Mouse (Mus musculus): Measurements from ENCODE around the gene Pik3c2b. TPM values are rescaled to one million over a fixed set of nuclear protein-coding genes. Genes with fewer than 3 reads are reported as not detected.

Pik3c2b gene
- polyA plus RNA-seq, 1 experiment, result 11.9 TPM

- 92% methylated on average over 6 of the region's 6 CpGs for WGBS
- no peak for TF ChIP-seq POLR2A (IDR thresholded peaks at IDR 0.05; ENCODE audit: borderline replicate concordance, extremely low read depth, low read depth, low read length)
- no peak for TF ChIP-seq CTCF (IDR thresholded peaks at IDR 0.05; ENCODE audit: insufficient read depth, low read length)
- DNase-seq, result no peak
Observed at GRCm38 (mm10) chr1:133103871-133104270, 58.4 kb downstream of the Pik3c2b start.

GRCm38 (mm10) chr1:133116108-133116507 lies 70.6 kb downstream of the Pik3c2b start:
- Histone ChIP-seq H3K4me3 (replicated peaks; ENCODE audit: extremely low read depth, low read depth, low read length) (no peak overlapping the region), H3K4me1 (ENCODE audit: control insufficient read depth, insufficient read depth, low read length) (no peaks in the 10 kb centered on the region)
- no peak for TF ChIP-seq CTCF (IDR thresholded peaks at IDR 0.05; ENCODE audit: insufficient read depth, low read length)
- no peak for TF ChIP-seq POLR2A (IDR thresholded peaks at IDR 0.05; ENCODE audit: borderline replicate concordance, extremely low read depth, low read depth, low read length)
- WGBS, result 92% methylated on average over 4 of the region's 4 CpGs
- DNase-seq, result no peak

More at GRCm38 (mm10) chr1:133103871-133104270, 58.4 kb downstream of the Pik3c2b start:
- Histone ChIP-seq H3K4me3 (replicated peaks; ENCODE audit: extremely low read depth, low read depth, low read length) (no peak overlapping the region), H3K4me1 (ENCODE audit: control insufficient read depth, insufficient read depth, low read length) (no peaks in the 10 kb centered on the region)

- WGBS, result 78% methylated on average over 5 of the region's 5 CpGs
Observed at GRCm38 (mm10) chr1:133118127-133118526, 72.7 kb downstream of the Pik3c2b start.

GRCm38 (mm10) chr1:133118844-133119243 lies 73.4 kb downstream of the Pik3c2b start:
- DNase-seq, result no peak
- Histone ChIP-seq H3K4me1 (ENCODE audit: control insufficient read depth, insufficient read depth, low read length) (no peaks in the 10 kb centered on the region), H3K4me3 (replicated peaks; ENCODE audit: extremely low read depth, low read depth, low read length) (no peak overlapping the region)
- TF ChIP-seq CTCF (IDR thresholded peaks at IDR 0.05; ENCODE audit: insufficient read depth, low read length) (no peak), POLR2A (IDR thresholded peaks at IDR 0.05; ENCODE audit: borderline replicate concordance, extremely low read depth, low read depth, low read length) (no peak)
- WGBS, result 65% methylated on average over 3 of the region's 3 CpGs

More at GRCm38 (mm10) chr1:133118127-133118526, 72.7 kb downstream of the Pik3c2b start:
- no peak for TF ChIP-seq POLR2A (IDR thresholded peaks at IDR 0.05; ENCODE audit: borderline replicate concordance, extremely low read depth, low read depth, low read length)
- no peak for TF ChIP-seq CTCF (IDR thresholded peaks at IDR 0.05; ENCODE audit: insufficient read depth, low read length)
- no peak overlapping the region for H3K4me3 ChIP-seq (replicated peaks; ENCODE audit: extremely low read depth, low read depth, low read length)
- H3K4me1 ChIP-seq (ENCODE audit: control insufficient read depth, insufficient read depth, low read length), result no peaks in the 10 kb centered on the region
- no peak for DNase-seq

GRCm38 (mm10) chr1:133119931-133120712 lies 74.7 kb downstream of the Pik3c2b start:
- Histone ChIP-seq H3K4me1 (ENCODE audit: control insufficient read depth, insufficient read depth, low read length) (no peaks in the 10 kb centered on the region), H3K4me3 (replicated peaks; ENCODE audit: extremely low read depth, low read depth, low read length) (no peak overlapping the region)
- 36% methylated on average over 7 of the region's 7 CpGs for WGBS
- no peak for TF ChIP-seq POLR2A (IDR thresholded peaks at IDR 0.05; ENCODE audit: borderline replicate concordance, extremely low read depth, low read depth, low read length)
- no peak for TF ChIP-seq CTCF (IDR thresholded peaks at IDR 0.05; ENCODE audit: insufficient read depth, low read length)
- no peak for DNase-seq

GRCm38 (mm10) chr1:133121246-133121645 lies 75.8 kb downstream of the Pik3c2b start:
- H3K4me1 ChIP-seq (ENCODE audit: control insufficient read depth, insufficient read depth, low read length), result no peaks in the 10 kb centered on the region
- DNase-seq, result no peak
- 54% methylated on average over 6 of the region's 6 CpGs for WGBS
- H3K4me3 ChIP-seq (replicated peaks; ENCODE audit: extremely low read depth, low read depth, low read length), result no peak overlapping the region
- no peak for TF ChIP-seq POLR2A (IDR thresholded peaks at IDR 0.05; ENCODE audit: borderline replicate concordance, extremely low read depth, low read depth, low read length)
- TF ChIP-seq CTCF (IDR thresholded peaks at IDR 0.05; ENCODE audit: insufficient read depth, low read length), result no peak

- WGBS, result 82% methylated on average over 6 of the region's 6 CpGs
- Histone ChIP-seq H3K4me3 (replicated peaks; ENCODE audit: extremely low read depth, low read depth, low read length) (no peak overlapping the region), H3K4me1 (ENCODE audit: control insufficient read depth, insufficient read depth, low read length) (no peaks in the 10 kb centered on the region)
- TF ChIP-seq POLR2A (IDR thresholded peaks at IDR 0.05; ENCODE audit: borderline replicate concordance, extremely low read depth, low read depth, low read length), result no peak
- TF ChIP-seq CTCF (IDR thresholded peaks at IDR 0.05; ENCODE audit: insufficient read depth, low read length), result no peak
- DNase-seq, result no peak
Observed at GRCm38 (mm10) chr1:133124137-133124536, 78.7 kb downstream of the Pik3c2b start.

- TF ChIP-seq POLR2A (IDR thresholded peaks at IDR 0.05; ENCODE audit: borderline replicate concordance, extremely low read depth, low read depth, low read length) (no peak), CTCF (IDR thresholded peaks at IDR 0.05; ENCODE audit: insufficient read depth, low read length) (no peak)
- 88% methylated on average over 9 of the region's 9 CpGs for WGBS
- Histone ChIP-seq H3K4me3 (replicated peaks; ENCODE audit: extremely low read depth, low read depth, low read length) (no peak overlapping the region), H3K4me1 (ENCODE audit: control insufficient read depth, insufficient read depth, low read length) (peaks cover 2% of the 10 kb centered on the region; the same call in 1 of the 2 replicates)
- DNase-seq, result no peak
Observed at GRCm38 (mm10) chr1:133125640-133126364, 80.3 kb downstream of the Pik3c2b start.

GRCm38 (mm10) chr1:133126365-133126740 lies 80.9 kb downstream of the Pik3c2b start:
- H3K4me1 ChIP-seq (ENCODE audit: control insufficient read depth, insufficient read depth, low read length), result peaks cover 2% of the 10 kb centered on the region; the same call in 1 of the 2 replicates
- no peak for DNase-seq
- TF ChIP-seq POLR2A (IDR thresholded peaks at IDR 0.05; ENCODE audit: borderline replicate concordance, extremely low read depth, low read depth, low read length), result no peak
- TF ChIP-seq CTCF (IDR thresholded peaks at IDR 0.05; ENCODE audit: insufficient read depth, low read length), result no peak
- no peak overlapping the region for H3K4me3 ChIP-seq (replicated peaks; ENCODE audit: extremely low read depth, low read depth, low read length)
- 70% methylated on average over 4 of the region's 4 CpGs for WGBS
